Mouse (Mus musculus): Measurements from ENCODE around the gene Cox7a2l.
A peak's percentile ranks its signal among the peaks of the same experiment; 100 is the strongest.

Cox7a2l gene

DNA sequence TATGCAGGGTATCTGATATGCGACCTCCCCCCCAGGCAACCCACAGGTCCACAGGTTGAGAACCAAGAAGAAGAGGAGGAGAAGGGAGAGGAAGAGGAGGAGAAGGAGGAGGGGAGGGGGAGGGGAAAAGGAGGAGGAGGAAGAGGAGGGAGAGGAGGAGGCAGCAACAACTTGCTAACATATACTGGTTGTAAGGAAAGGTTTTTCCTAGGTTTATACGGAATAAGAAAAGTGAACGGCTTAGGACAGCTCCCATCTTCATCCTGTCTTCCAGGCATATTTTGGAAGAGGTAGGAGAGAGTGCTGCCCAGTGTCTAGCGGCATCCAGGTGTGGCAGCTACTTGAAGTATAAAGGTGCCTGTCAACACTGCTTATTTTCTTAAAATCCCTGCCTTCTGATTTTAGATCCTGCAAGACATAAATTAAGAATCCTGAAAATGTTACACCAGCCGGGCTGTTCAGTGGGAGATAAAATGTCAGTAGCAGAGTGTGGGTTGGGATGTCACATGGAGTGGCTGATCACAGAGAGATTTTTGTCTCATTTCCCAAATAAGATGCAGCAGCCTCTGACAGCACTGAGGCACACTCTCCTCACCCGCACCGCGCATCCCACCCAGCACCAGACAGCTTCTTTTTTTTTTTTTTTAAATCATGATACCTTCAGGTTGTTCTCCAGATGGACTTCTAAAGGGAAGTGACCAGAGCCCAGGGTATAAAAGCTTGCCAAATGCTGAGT lies at the start of gene Cox7a2l:
Gene Cox7a2l (minus strand): TSS at position 51 of the 736 bp plus-strand sequence.
- DNase-seq: no peak

DNA sequence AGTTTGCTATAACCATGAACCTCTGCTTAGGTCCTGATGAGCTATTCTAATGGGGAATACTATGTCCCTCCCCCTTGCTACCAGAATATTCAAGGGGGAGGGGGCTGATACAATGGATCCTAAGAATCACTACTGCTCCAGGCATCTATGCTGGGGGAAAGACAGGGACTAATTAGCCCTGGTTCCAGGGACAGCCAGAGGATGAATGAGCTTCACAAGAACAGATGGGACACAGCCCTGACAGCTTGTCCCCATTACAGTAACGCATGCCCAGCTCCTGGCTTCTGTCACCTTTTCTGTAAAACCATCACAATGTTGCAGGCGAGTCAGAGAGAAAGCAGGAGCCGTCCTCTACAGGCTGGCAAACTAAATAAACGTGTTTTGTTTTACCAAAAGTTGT lies 48.4 kb upstream of the Cox7a2l start:
- DNase-seq: peak; percentile 33 to 34

DNA sequence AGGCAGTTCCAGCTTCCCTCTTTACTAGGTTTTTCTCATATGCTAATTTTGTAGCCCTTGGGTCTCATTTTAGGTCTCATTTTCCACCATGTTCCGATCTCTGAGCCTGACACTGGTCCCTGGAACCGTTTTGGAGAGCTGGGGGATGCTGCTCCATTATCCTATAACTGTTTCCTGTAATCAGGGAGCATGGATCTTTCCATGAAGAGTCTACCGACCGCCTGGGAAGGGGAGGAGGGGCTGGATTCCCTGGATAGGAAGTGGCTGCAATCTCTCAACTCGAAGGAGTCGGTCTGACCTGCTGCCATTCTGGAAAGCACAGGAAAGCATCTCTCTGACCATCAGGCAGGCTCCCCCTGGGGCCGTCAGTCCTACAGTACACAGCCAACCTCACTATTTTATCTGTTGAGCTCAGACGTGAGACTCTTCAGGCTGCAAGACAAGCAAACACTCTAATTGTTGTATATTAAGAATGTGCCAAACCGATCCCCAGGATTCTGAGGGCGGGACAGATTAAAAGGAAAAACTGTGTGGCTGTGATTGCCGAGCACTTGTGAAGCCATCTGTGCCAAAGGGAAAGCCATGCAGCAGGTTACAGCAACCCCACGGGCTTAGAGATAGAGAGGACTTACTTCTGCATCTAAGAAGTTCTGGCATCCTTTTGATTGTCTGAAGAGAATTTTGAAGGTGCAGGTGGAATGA lies 47.1 kb upstream of the Cox7a2l start:
- peak; percentile 14 to 23 for DNase-seq

DNA sequence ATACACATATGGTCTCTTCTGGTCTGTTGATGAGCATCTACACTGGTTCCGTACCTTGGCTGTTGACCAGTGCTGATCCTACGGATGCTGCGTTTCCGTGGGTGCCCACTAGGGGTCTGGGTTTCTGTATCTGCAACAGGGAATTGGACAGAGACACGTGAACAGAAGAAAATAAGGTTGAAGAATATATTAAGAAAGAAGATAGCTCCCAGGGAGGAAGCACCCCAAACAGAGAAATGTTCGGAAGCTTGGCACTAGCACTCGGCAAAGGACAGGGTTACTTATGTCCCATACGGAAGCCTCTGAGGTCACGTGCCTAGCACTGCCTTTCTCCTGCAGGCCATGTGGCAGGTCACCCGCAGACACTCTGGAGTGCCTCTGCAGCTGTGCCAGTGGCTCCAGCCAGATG lies 46.6 kb upstream of the Cox7a2l start:
- DNase-seq: peak; percentile 64 to 67

DNA sequence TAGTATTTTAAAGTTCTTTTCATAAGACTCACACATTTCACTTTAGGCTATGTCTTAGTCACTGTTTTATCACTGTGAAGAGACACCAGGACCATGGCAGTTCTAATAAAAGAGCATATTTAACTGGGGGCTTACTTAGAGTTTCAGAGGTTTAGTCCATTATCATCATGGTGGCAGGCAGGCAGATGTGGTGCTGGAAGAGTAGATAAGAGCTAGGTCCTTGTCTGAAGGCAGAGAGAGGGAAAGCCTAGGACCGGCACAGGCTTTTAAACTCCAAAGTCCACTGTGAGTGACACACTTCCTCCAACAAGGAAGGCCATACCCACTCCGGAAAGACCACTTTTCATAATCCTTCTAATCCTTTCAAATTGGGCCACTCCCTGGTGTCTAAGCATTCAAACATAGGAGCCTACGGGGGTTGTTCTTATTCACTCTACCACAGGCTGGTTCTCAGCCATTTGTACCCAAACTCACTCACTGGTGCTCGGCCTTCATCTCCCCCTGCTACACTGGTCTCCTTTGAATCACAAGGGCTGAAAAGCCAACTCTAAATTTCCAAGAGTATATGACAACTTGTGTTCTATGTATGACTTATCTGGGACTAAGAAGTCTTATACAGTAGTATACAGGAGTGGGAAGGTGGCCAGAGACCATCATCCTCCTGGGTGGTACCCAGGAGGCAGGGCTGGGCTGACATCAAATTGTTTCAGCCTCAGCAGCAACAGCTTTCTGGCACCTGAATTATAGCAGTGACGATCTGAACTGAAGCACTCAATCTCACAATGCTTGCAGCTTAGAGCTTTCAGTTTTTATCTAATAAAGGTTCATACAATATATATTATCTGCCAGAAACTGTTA lies 45.3 kb upstream of the Cox7a2l start:
- no peak for DNase-seq

DNA sequence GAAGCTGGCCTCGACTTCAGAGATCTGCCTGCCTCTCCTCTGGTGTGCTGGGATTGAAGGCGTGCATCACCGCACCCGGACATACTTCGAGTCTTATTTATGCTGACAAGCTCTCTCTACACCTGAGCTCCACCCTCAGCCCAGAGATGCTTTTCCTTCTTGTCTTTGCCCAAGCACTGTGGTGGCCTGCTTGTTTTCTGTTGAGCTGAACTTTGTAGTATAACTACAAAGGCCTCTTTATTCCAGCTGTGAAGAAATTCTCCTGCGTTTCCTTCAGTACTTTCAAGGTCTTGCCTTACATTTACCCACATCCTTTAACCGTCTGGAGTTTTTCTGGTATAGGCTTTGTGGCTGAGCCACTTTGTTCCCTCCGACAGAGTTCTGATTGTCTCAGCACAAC lies 42.0 kb upstream of the Cox7a2l start:
- DNase-seq: no peak

DNA sequence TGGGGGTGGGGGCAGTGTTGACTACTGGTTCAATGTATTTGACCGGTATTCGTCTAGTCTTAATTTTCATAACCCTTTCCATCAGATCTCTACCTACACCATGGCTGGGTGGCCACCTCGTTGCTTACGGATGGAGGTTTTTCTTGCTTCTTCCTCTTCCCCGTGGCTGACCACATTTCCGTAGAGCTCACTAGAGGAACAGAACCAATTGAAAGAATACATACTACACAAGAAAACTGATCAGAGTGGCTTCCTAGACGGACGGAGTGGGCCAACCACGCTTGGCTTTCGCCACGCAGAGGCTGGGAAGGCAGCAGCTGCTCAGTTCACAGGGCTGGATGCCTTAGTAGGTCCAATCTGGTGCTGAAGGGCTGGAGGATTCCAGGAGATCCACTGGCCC lies 38.7 kb upstream of the Cox7a2l start:
- no peak for DNase-seq

DNA sequence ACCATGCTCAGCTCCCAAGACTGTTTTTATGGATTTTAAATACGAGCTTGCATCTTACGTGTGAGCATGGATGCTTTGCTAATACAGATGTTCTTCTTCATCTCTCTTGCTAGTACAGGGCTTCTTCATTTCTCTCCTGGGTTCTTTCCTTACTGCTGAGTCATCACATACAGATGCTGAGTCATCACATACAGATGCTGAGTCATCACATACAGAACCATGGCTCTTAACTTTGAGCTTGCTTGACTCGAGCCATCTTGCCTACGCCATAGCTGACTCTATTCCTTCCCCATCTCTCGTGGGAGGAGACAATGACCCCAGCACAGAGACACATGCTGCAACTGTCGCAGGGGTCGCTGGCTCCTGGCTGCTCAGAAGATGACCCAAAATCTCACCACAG lies 37.9 kb upstream of the Cox7a2l start:
- no peak for DNase-seq

DNA sequence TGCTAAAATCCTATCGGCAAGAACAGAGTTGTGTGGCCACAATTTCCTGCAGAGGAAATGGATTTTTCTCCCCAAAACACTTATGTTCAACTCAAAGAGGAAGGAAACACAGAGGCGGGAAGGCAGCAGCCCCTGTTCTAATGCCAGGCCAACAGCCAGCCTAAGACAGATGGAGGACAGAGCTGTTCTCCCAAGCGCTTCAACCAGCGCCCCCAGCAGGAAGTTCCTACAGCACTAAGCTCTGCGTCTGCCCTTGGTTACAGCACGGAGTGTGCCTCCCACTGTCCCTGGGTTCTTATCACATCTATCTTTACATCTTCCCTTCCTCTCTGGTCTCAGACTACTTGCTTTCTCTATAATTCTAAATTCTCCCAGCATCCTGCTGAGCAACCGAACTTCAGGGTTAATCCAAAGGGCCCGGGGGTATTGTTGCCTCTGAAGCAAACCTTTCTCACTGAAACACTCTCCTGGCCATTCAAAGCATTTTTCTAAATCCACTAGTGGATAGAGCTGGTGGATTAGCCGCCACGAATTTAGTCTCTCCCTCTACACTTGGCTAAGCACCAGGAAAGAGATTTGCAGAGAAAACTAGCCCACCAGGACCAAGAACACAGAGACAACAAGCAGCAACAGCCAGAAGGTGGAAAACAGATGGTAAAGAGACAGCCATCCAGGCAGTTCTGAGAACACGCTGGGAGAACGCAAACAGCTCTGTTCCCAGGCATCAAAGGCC lies 31.5 kb upstream of the Cox7a2l start:
- peak; percentile 36 to 47 for DNase-seq

DNA sequence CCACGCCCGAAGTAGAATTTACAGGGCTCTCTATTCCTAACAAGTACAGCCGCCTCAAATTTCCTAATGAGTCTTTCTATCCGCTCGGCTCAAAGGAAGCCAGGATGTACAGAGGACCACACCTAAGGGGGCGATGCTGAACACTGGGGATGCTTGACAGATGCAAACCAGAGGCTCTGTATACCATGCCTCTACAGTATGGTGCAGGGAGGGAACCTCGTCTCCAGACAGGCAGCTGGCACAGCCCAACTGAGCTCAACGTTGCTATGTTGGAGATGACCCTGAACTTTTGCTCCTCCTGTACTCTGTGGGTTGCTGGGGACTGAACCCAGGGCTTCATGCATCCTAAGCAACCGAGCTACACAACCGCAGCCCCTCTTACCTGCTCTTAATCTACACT lies 30.0 kb upstream of the Cox7a2l start:
- DNase-seq: no peak

DNA sequence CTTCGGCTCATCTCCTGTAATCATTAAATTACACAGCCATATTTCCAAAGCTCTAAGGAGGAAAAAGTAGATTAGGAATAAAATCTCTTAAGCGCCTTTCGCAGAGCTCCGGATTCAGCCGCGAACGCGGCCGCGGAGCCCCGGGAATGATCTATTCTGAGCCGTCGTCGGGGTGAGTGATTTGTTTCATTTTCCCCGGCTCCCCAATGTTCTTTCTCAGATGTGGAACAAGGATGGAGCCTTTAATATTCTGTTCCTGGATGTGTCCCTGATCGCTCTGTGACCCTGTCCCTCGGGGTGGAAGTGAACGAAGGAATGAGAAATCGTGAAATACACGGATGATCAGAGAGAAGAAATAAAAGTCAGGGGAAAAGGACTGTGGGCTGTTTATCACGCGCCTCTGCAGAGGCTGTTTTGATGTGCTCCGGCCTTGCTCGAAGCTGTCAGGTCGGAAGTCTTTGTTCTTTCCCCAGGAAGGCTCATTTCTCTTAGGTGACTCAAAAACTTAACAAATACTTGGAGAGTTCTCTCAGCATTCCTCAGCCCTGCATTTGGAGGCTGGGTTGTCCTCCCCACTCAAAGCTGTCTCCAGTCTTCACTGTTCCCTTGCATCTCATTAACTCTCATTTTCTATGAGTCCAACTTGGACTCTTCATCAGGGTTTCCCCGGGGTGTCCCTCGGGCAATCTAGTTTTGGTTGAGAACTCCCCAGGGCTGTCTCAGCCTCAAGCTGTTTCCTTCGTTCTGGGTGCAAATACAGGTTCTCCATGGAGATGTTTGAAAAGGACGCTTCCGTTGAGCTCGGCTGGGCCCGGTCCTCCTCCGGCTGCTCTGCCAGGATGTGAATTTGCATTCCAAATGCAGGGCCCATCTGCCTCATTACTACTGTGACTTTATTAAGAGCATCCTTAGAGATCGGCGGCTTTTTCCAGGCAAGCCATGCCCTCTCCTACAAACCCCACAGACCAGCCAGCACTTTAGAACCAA lies 28.9 kb upstream of the Cox7a2l start:
- no peak for DNase-seq

DNA sequence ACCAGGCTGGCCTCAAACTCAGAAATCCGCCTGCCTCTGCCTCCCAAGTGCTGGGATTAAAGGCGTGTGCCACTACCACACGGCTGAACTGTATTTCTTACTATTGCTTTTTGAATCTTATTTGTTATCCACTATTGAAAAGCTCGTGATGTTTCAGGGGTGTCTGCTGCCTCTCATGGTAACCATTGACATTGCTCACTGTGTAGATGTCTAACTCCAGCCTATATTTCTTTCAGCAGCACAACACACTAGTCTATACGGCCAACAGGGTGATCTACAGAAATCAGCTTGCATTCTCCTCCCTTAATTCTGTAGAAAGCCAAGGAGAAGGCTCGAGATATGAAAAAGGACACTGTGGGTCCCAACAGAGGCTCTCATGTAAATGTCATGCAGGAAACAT lies 28.1 kb upstream of the Cox7a2l start:
- DNase-seq: no peak

DNA sequence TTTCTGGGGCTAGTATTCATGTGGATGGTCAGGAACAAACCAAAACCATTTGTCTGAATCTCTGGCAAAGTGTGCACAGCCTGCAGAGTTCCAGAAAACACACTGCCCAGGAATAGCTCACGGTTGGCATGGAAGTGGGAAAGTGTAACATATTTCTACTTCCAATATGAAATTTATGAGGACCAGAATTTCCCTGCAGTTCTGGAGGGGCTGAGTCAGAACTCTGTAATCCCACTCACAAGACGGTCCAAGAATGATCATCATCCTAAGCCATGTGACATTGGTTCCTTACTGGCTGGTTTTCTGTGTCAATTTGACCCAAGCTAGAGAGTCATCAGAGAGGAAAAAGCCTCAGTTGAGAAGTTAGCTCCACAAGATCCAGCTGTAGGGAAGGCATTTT lies 25.3 kb upstream of the Cox7a2l start:
- no peak for DNase-seq

DNA sequence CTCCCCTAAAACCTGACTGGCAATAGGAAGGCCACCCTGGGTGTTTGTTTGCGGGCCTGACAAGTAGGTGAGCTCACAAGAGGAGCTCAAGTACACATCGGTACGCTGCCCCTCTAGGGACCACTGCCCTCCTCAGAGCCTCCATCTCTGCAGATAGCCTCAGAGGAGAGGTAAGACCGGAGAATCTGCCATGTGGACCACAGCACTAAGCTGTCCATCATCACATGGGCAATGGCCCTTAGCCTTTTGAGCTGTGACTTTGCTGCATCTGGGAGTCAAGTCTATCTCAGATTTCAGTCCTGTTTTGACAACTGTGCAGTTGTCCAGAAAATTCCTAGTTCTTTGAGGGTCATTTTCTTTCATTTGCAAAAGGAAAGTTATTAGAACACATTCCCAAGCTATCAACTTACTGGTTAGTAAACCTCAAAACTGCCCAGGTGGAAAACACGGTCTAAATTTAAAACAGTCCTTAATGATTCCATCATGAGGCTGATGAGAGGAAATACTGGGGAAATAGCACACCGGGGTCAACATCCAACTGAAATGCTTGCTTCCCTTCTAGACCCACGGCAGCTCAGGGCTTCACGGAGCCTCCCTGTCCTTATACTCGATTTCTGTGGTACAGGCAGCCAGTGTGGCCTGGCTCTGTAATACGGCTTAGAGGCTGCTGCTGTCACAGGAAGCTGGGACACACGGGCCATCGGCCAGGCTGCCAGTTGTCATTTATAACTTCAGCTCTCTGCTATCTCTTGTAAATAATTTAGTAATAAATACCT lies 22.3 kb upstream of the Cox7a2l start:
- DNase-seq: no peak

DNA sequence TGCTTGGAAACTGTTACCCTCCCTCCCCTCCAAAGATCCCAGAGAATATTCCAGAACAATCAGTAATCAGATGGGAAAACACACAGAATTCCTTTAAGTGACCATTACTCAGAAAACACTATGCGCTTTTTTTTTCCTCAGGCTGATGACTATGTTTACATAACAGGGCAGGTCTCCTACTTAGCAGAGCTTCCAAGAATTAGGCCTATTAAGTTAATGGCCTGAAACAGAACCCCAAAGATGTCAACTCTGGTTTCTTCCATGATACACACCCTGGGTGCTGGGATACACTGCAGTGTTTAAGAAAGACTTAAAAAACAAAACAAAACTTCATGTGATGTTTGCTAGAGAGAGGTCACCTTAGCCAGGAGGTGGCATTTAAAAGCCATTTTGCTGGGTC lies 21.6 kb upstream of the Cox7a2l start:
- no peak for DNase-seq

DNA sequence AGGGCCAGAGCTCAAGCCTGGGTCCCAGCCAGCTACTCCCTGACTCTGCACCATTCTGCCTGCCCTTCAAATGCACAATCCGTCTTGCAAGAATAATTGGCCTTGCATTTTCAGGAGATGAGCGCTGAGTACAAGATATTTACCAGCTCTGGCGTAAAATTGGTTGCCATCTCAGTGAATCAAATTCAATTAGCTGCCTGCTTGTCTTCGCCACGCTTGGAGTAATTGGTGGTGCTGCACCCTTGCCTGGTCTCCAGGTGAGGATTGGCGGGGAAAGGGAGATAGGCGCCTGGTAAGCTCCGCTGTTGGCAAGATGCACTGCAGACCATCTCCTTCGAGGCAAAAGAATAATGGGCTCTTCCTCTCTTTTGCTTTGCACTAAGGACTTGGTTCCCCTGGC lies 21.0 kb upstream of the Cox7a2l start:
- no peak for DNase-seq

DNA sequence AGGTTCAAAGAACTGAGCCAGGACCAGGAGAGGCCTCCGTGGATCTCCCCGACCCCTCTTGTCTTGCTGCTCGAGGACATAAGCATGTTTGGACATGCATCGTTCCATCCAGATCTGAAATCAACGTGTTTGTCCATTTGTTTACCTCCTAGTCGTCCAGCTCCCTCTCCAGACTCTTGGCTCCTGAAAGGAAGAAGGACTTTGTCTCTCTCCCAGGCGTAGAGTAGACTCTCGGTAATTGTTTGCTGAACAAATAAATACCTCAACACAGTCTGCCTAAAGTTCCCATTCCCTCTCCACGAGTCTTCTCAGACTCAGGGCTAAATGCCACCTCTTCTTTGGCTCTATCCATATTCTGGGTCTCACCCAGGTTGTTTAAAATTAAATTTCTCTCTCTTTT lies 16.0 kb upstream of the Cox7a2l start:
- no peak for DNase-seq

DNA sequence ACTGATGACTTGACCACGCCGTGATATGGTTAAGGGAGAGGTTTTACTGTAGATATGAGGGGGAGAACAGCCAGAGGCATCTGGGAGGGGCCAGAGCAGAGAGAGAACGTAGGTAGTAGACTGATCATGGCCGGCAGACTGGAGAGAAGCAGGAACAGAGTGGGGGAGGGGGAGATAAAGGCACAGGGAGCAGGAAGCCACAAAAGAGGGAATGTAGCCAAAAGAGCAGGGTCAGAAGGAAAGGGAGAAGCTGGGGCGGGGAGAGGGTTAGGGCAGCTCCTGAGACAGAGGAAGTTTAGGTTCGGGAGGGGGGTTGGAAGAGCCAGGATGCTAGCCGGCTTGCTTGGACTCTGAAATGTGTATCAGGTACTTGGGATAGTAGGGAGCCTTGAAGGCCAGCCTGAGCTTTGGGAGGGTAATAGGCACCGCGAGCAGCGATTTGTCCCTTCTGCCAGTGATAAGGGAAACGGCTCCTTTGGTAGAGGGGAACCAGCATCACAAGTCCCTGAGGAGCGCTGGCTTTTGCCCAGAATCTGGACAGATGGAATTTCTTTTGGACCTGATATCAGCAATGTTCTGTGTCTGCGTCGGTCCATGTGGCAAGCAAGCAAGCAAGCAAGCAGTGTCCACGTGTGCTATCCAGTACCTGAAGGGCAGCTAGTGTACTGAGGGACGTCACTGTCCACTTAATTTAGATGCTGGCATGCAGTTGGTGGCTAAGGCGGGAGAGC lies 10.7 kb upstream of the Cox7a2l start:
- DNase-seq: peak in 1 of 2 experiments; percentile 11

DNA sequence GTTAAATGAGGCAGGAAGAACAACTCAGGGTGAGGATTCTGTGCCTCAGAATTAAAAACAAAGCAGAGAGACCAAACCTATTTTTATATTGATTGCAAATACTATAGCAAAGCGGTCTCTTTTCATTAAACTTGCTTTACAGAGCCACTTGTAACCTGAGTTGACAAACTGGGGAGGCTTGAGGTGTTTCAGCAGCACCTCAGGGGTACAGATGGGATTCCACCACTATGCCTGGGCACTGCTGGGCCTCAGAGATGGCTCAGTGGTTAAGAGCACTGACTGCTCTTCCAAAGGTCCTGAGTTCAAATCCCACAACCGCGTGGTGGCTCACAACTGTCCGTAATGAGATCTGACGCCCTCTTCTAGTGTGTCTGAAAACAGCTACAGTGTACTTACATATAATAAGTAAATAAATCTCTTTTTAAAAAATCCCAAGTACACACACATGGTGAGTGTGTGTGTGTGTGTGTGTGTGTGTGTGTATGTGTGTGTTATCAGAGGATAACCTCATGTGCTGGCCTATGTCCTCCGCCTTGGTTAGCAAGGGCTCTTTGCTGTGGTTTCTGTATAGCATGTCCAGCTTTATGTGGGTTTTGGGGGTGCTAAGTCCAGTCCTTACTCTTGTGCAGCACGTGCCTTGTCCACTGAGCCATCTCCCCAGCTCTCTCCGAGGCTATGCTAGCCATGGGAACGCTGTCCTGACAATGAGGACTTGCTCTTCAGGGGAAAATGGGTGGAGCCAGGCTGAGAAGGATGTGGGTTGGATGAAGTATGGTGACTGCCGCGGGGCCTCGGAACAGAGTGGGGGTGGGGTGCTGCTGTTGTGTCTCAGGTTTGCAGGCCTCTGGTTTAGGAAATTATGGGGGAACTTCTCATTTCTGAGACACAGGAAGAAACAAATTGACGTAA lies 9.7 kb upstream of the Cox7a2l start:
- no peak for DNase-seq

Data from cerebellum, postnatal 36 days (tissue).